Mouse (Mus musculus) lung, adult 2 months (tissue): ENCODE data around the gene Gcnt7. TPM values are rescaled to one million over a fixed set of nuclear protein-coding genes. Genes with fewer than 3 reads are reported as not detected.

Experiments used
- DNase-seq: peaks from one replicate; pipeline ENCODE4 v3.0.0; 2022
- H3K4me1 ChIP-seq: fragments of 200-500 bp; 2 replicates; pipeline ENCODE4 v1.6.1; 2011; ENCODE audit warnings: low read length; ENCODE audit not compliant: control insufficient read depth, insufficient read depth
- H3K4me3 ChIP-seq: fragments of 200-500 bp; replicated peaks from 2 replicates; pipeline ENCODE3; 2011; ENCODE audit warnings: low read depth, mild to moderate bottlenecking, control low read depth, low read length; ENCODE audit errors: extremely low read depth
- CTCF ChIP-seq: fragments of 200-500 bp; IDR thresholded peaks from 2 replicates; pipeline ENCODE4 v1.5.1; 2011; ENCODE audit warnings: mild to moderate bottlenecking, low read length, control low read depth; ENCODE audit not compliant: insufficient read depth
- POLR2A ChIP-seq: fragments of 200-500 bp; IDR thresholded peaks from 2 replicates; pipeline ENCODE4 v1.6.1; 2011; ENCODE audit warnings: low read depth, mild to moderate bottlenecking, control low read depth, low read length, borderline replicate concordance; ENCODE audit errors: extremely low read depth
- WGBS: fragments of 180-500 bp; shearing (Covaris S2); methylation state at CpG from one replicate; pipeline ENCODE4 v1.1.7; 2018; 5-methylcytosine and 5-hydroxymethylcytosine counted together
- polyA plus RNA-seq: library from polyadenylated mRNA; depleted of rRNA; stranded (reverse); fragments of >200 nt; gene quantifications from 2 replicates; pipeline ENCODE4 v1.2.3, GENCODE M21; 2012

Gcnt7 gene
- polyA plus RNA-seq, 1 experiment = not detected

GRCm38 (mm10) chr2:172439843-172440639 lies 18.4 kb downstream of the Gcnt7 start, which contains the start of gene Rtf2:
Gene Rtf2, plus strand, starts transcription at chr2:172440556.
- H3K4me3 ChIP-seq = peak within 1 kb of the TSS; percentile 86
- DNase-seq = peak; percentile 99
- no peak for TF ChIP-seq CTCF
- TF ChIP-seq POLR2A = peak; percentile 80; the same call in 1 of the 2 replicates
- H3K4me1 ChIP-seq = peaks cover 12% of the 10 kb centered on the region
- WGBS = 2% methylated on average over 35 of the region's 35 CpGs

- DNase-seq = no peak
- WGBS = 45% methylated on average over 16 of the region's 16 CpGs
- Histone ChIP-seq H3K4me3 (no peak overlapping the region), H3K4me1 (peaks cover 12% of the 10 kb centered on the region)
- TF ChIP-seq POLR2A (no peak), CTCF (no peak)
Measured at GRCm38 (mm10) chr2:172437371-172437952, 20.9 kb downstream of the Gcnt7 start.

- TF ChIP-seq CTCF = no peak
- no peak for TF ChIP-seq POLR2A
- no peak overlapping the region for H3K4me3 ChIP-seq
- H3K4me1 ChIP-seq = no peaks in the 10 kb centered on the region
- DNase-seq = no peak
- 33% methylated on average over 5 of the region's 5 CpGs for WGBS
Measured at GRCm38 (mm10) chr2:172433746-172434145, 24.6 kb downstream of the Gcnt7 start.

GRCm38 (mm10) chr2:172430609-172431008 lies 27.8 kb downstream of the Gcnt7 start:
- no peak for DNase-seq
- TF ChIP-seq POLR2A = no peak
- TF ChIP-seq CTCF = no peak
- Histone ChIP-seq H3K4me3 (no peak overlapping the region), H3K4me1 (no peaks in the 10 kb centered on the region)
- WGBS = 26% methylated on average over 1 of the region's 1 CpGs

- no peak for TF ChIP-seq CTCF
- no peak for TF ChIP-seq POLR2A
- WGBS = 67% methylated on average over 5 of the region's 5 CpGs
Measured at GRCm38 (mm10) chr2:172418208-172418607, 40.2 kb downstream of the Gcnt7 start.

GRCm38 (mm10) chr2:172416876-172417275 lies 41.5 kb downstream of the Gcnt7 start:
- no peak overlapping the region for H3K4me3 ChIP-seq
- no peak for DNase-seq
- H3K4me1 ChIP-seq = no peaks in the 10 kb centered on the region
- 87% methylated on average over 5 of the region's 5 CpGs for WGBS
- TF ChIP-seq POLR2A (no peak), CTCF (no peak)

More at GRCm38 (mm10) chr2:172418208-172418607, 40.2 kb downstream of the Gcnt7 start:
- Histone ChIP-seq H3K4me3 (no peak overlapping the region), H3K4me1 (no peaks in the 10 kb centered on the region)
- DNase-seq = no peak

GRCm38 (mm10) chr2:172416218-172416617 lies 42.2 kb downstream of the Gcnt7 start:
- Histone ChIP-seq H3K4me1 (no peaks in the 10 kb centered on the region), H3K4me3 (no peak overlapping the region)
- DNase-seq = no peak
- 59% methylated on average over 12 of the region's 12 CpGs for WGBS
- TF ChIP-seq CTCF (no peak), POLR2A (no peak)

GRCm38 (mm10) chr2:172413894-172414293 lies 44.5 kb downstream of the Gcnt7 start:
- no peak overlapping the region for H3K4me3 ChIP-seq
- H3K4me1 ChIP-seq = no peaks in the 10 kb centered on the region
- TF ChIP-seq POLR2A (no peak), CTCF (no peak)
- WGBS = 49% methylated on average over 5 of the region's 5 CpGs
- DNase-seq = no peak

- DNase-seq = no peak
Measured at GRCm38 (mm10) chr2:172413273-172413672, 45.1 kb downstream of the Gcnt7 start.

GRCm38 (mm10) chr2:172412454-172412853 lies 45.9 kb downstream of the Gcnt7 start:
- H3K4me1 ChIP-seq = no peaks in the 10 kb centered on the region
- WGBS = 12% methylated on average over 9 of the region's 9 CpGs
- no peak overlapping the region for H3K4me3 ChIP-seq
- DNase-seq = no peak
- TF ChIP-seq CTCF = no peak
- TF ChIP-seq POLR2A = no peak

More at GRCm38 (mm10) chr2:172413273-172413672, 45.1 kb downstream of the Gcnt7 start:
- H3K4me3 ChIP-seq = no peak overlapping the region
- no peaks in the 10 kb centered on the region for H3K4me1 ChIP-seq
- WGBS = 17% methylated on average over 4 of the region's 4 CpGs
- TF ChIP-seq POLR2A (no peak), CTCF (no peak)
